Mouse (Mus musculus): ENCODE results near the gene Arhgef10l.

Gene Arhgef10l

GRCm38 (mm10) chr4:140661406-140662022, 4.3 kb downstream of the Arhgef10l start:
- in situ Hi-C loops (cut with MboI), result no loop called here

GRCm38 (mm10) chr4:140657681-140658575, 7.9 kb downstream of the Arhgef10l start:
- in situ Hi-C loops (cut with MboI), result no loop called here

GRCm38 (mm10) chr4:140656529-140656928, 9.3 kb downstream of the Arhgef10l start:
- in situ Hi-C loops (cut with MboI), result no loop called here

- in situ Hi-C loops (cut with MboI), result no loop called here
Measured at GRCm38 (mm10) chr4:140654798-140655197, 11.0 kb downstream of the Arhgef10l start.

- in situ Hi-C loops (cut with MboI), result no loop called here
Measured at GRCm38 (mm10) chr4:140653835-140654583, 11.8 kb downstream of the Arhgef10l start.

- in situ Hi-C loops (cut with MboI), result no loop called here
Measured at GRCm38 (mm10) chr4:140649731-140650130, 16.1 kb downstream of the Arhgef10l start.

GRCm38 (mm10) chr4:140649207-140649591, 16.6 kb downstream of the Arhgef10l start:
- in situ Hi-C loops (cut with MboI), result no loop called here

GRCm38 (mm10) chr4:140648443-140649206, 17.2 kb downstream of the Arhgef10l start:
- in situ Hi-C loops (cut with MboI), result no loop called here

GRCm38 (mm10) chr4:140647711-140648421, 17.9 kb downstream of the Arhgef10l start:
- in situ Hi-C loops (cut with MboI), result no loop called here

- in situ Hi-C loops (cut with MboI), result no loop called here
Measured at GRCm38 (mm10) chr4:140645638-140646037, 20.2 kb downstream of the Arhgef10l start.

- in situ Hi-C loops (cut with MboI), result no loop called here
Measured at GRCm38 (mm10) chr4:140644701-140645100, 21.1 kb downstream of the Arhgef10l start.

- in situ Hi-C loops (cut with MboI), result no loop called here
Measured at GRCm38 (mm10) chr4:140644276-140644675, 21.5 kb downstream of the Arhgef10l start.

GRCm38 (mm10) chr4:140642378-140642777, 23.4 kb downstream of the Arhgef10l start:
- in situ Hi-C loops (cut with MboI), result no loop called here

- in situ Hi-C loops (cut with MboI), result no loop called here
Measured at GRCm38 (mm10) chr4:140641414-140641918, 24.3 kb downstream of the Arhgef10l start.

- in situ Hi-C loops (cut with MboI), result no loop called here
Measured at GRCm38 (mm10) chr4:140640668-140641067, 25.1 kb downstream of the Arhgef10l start.

GRCm38 (mm10) chr4:140640242-140640523, 25.6 kb downstream of the Arhgef10l start:
- in situ Hi-C loops (cut with MboI), result no loop called here

- in situ Hi-C loops (cut with MboI), result no loop called here
Measured at GRCm38 (mm10) chr4:140639431-140640241, 26.2 kb downstream of the Arhgef10l start.

- in situ Hi-C loops (cut with MboI), result no loop called here
Measured at GRCm38 (mm10) chr4:140638591-140638990, 27.2 kb downstream of the Arhgef10l start.

- in situ Hi-C loops (cut with MboI), result no loop called here
Measured at GRCm38 (mm10) chr4:140637269-140637668, 28.5 kb downstream of the Arhgef10l start.

GRCm38 (mm10) chr4:140636312-140636996, 29.4 kb downstream of the Arhgef10l start:
- in situ Hi-C loops (cut with MboI), result no loop called here
